Mouse (Mus musculus) kidney, postnatal 14 days (tissue): Measurements from ENCODE around the gene Aup1.

Experiments used
- DNase-seq: peaks from one replicate; pipeline ENCODE4 v3.0.0; 2022; ENCODE audit warnings: mixed read lengths

The Aup1 gene

DNA sequence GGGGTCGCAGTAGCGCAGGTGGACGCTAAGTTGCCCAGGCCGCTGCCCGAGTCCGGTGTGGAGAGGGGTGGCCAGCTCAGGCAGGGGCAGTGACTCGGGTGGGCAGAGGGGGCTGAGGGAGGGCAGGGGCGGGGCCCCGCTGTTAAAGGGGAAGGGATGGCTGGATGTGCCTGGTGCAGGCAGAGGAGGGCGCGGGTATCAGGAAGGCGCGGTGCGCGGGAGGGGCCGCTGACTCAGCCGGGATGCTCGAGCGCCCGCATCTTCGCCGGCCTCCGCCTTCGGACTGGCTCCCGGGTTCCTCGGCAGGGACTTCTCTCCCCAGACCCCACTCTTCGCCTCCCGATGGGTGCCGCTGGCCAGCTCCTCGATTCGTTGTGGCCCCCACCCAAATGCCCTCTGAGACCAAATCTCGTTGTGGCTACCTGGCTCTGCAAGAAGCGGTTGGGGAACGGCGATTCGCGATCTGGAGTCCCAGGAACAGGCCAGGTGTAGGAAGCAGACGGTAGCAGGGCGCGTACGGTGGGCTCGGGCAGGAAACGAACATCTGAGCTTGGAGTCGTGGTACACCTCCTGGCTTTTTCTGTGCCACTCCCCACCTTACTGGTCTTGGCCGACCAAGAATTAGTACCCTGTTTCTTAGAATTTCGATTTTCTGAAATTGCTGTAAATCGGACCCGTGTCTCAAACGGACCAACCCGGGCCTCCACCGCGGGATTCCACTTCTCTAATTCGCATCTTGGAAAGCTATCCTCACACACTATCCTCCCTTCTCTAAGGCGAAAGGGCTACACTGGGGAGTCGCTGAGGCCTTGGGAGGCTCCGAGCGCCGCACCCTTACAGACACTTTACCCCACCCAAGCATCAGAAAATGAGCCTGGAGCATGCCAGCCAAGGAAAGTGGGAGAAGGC, 16.2 kb downstream of the Aup1 start:
- no peak for DNase-seq

DNA sequence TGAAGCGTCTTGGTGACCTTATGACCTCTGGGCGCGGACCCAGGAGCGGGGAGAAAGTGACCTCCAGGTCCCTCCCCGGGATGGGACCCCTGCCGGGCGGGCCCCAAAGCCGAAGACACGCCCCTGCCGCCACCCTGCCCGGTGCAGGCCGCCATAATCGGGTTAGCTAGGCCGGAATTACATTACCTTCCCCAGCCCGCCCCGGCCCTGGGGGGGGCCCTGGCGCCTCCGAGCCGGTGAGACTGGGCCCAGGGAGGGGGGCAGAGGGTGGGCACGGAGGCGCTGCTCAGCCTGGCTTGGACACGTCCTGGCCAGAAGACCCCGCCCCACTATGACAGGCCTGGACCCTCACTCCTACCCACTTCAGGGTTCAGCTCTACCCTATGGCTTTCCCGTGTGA, 16.9 kb downstream of the Aup1 start:
- no peak for DNase-seq

DNA sequence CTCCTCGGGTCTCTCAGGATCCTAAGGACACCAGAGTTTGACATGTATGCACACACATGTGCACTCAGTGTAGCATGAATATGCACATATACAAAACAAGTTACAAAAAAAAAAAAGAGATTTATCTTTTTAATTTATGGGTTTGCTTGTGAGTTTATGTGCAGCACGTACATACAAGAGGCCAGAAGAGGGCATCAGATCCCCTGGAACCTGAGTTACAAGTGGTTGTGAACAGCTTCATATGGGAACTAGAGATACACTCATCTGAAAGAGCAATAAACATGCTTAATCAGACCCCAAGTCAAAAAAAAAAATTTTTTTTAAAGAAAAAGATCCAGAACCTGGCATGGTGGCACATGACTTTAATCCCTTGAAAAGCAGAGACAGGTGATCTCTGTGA, 20.7 kb downstream of the Aup1 start:
- no peak for DNase-seq

DNA sequence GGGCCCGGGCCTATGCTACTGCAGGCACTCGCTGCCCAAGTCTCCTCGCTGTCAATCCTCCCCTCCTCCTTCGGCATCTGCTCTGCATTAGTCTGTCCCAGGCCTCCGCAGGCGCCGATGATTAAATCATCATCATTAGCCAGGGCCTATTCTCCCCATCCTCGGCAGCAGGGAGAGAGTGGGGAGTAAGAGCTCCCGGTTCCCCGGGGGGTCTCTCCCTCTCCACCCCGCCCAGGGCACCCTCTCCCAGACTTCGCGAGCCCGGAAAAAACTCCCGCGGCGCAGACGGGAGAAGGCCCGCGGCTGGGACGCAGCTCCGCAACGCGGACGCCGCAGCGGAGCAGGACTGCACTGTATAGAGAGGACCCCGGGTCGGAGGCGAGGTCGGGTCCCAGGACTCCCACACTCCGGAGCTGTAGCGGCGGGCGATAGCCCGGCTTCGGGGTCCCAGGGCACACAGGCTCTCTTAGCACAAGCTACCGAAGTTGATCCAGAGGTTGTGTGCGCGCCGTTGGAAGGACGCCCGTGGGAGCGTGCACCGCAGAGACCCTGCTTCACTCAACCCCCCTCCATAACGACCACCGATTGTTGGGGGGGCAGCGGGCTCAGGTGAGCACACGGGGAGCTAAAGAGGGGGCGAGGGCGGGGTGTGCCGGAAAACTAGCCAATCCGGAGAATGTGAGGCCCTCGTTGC, 23.5 kb downstream of the Aup1 start, which contains the start of gene Pcgf1:
TSS of gene Pcgf1 (plus strand) at position 240 of the 694 bp plus-strand sequence.
- no peak for DNase-seq

GRCm38 (mm10) chr6:83078324-83078858, 24.1 kb downstream of the Aup1 start:
- DNase-seq, result peak; percentile 99

DNA sequence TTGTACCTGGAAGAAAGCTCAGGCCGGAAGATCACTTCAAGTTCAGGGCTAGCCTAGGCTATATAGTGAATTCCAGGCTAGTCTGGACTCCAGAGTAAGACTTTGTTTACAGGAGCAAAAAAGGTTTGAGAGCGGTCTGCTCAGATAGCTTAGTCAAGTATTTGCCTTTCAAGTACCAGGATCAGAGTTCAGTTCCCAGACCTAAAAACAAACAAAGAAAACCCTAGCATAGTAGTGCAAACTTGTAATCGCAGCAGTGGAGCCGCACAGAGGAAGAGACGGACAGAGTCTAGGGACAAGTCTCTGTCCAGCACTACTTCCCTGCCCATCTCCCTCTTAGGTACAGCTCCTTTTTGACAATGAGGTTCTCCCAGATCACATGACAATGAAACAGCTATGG, 25.9 kb downstream of the Aup1 start:
- DNase-seq, result no peak

DNA sequence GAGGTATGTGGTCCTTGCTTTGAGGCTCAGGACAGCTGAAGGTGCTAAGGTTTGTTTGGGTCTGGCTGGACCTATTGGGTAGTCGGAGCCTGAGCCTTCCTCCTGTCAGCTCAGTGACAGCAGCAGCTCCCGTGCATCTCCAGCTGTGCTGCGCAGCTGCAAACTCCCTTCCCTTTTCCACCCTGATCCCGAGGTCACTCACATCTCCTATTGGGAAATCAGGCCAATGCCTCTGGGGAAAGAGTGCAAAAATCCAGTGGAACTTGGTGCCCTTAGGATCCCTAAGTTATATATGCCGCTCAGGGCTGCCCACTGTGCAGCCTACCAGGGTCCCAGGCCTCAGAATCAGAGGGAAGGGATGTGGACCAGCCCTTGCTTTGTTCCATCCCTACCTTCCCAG, 29.2 kb downstream of the Aup1 start:
- DNase-seq, result no peak

DNA sequence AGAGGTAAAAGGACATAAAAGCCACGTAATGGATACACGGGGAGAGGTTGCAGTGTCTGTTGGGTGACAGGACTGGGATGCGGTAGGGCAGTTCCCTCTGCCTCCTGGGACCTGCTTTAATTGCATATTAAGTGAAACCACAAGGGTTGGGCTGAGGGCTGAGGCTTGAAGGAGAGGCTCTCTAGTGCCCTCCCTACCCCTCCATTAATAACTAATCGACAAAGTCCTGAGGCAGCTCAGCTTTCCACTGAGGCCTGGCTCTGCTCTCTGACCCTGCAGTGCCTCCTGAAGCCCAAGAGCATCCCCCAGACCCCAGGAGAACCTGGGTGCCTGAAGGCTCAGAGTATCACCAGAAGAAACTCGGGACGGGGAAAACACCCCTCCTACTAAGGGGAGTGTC, 30.2 kb downstream of the Aup1 start:
- peak; percentile 15 for DNase-seq

DNA sequence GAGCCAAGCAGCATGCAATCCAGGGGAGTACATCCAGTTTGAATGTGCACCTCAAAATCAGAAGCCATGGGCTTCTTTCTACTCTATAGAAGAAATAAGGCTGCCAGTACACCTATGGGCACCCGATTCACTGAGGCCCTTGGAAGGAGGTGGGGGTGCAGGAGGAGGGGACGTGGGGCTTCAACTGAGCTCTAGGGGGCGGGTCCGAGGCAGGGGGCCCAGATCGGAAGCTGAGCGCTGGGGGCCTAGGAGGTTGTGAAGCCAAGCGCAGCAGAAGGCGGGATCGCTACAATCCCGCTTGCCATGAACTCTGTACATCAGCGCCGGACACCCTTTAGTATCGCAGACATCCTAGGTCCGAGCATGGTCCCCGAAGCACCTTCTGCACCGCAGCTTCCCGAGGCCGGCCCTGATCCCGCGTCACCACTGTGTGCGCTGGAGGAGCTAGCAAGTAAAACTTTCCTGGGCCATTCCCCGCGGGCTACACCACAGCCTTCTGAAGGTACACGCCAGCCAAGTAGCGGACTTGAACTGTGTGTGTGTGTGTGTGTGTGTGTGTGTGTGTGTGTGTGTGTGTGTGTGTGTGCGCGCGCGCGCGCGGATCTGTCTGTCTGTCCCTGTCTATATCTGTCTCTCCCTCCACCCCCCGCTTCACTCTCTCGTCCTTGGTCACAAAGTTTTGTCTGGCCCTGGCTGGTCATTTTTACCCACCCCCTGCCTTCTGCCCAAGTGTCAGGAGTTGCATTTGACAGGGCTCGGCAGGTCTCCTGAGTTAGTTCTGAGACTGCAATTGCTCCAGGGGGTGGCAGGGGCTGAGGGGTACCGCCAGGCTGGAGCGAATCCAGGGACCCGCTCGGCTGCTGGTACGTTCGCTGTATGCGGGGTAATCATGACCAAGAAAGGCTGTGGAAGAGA, 32.1 kb downstream of the Aup1 start, which contains the start of gene Lbx2:
TSS of gene Lbx2 (plus strand) at position 247 of the 915 bp plus-strand sequence.
- no peak for DNase-seq

- peak; percentile 49 for DNase-seq
Measured at GRCm38 (mm10) chr6:83087205-83087925, 33.0 kb downstream of the Aup1 start.

- DNase-seq, result no peak
Measured at GRCm38 (mm10) chr6:83087926-83088260, 33.6 kb downstream of the Aup1 start.

GRCm38 (mm10) chr6:83092416-83093127, 38.3 kb downstream of the Aup1 start:
- DNase-seq, result peak; percentile 71

GRCm38 (mm10) chr6:83095968-83096367, 41.6 kb downstream of the Aup1 start:
- DNase-seq, result no peak

- peak; percentile 85 for DNase-seq
Measured at GRCm38 (mm10) chr6:83098411-83098810, 44.1 kb downstream of the Aup1 start.

GRCm38 (mm10) chr6:83101316-83101687, 47.0 kb downstream of the Aup1 start, which contains the start of the genes Ccdc142 and Gm42688:
Gene Ccdc142, plus strand, starts transcription at chr6:83101601.
Gene Gm42688, plus strand, starts transcription at chr6:83101617.
- DNase-seq, result peak; percentile 94

GRCm38 (mm10) chr6:83101688-83102556, 47.6 kb downstream of the Aup1 start:
- DNase-seq, result peak; percentile 80

- no peak for DNase-seq
Measured at GRCm38 (mm10) chr6:83103130-83103650, 48.9 kb downstream of the Aup1 start.

DNA sequence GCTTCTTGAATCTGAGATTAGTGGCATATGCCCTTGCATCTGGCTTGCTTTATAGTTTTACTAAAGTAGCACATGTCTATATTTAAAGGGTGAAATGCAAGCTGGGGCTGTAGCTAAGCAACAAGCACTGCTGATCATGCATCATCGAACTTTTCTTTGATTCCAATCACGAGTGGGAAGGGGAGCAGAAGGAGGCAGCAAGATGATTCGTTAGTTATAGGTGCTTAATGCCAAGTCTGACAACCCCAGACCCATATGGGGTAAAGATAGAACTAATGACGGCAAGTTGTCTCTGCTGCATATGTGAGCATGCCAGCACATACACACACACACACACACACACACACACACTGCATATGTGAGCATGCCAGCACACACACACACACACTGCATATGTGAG, 49.8 kb downstream of the Aup1 start:
- DNase-seq, result no peak
